Mouse (Mus musculus) ovary, postnatal 10 days (tissue): ENCODE measurements around the gene Rab3il1.

Experiments used
- DNase-seq: peaks from one replicate; pipeline ENCODE4 v3.0.0; 2022; ENCODE audit warnings: low spot score

The Rab3il1 gene

DNA sequence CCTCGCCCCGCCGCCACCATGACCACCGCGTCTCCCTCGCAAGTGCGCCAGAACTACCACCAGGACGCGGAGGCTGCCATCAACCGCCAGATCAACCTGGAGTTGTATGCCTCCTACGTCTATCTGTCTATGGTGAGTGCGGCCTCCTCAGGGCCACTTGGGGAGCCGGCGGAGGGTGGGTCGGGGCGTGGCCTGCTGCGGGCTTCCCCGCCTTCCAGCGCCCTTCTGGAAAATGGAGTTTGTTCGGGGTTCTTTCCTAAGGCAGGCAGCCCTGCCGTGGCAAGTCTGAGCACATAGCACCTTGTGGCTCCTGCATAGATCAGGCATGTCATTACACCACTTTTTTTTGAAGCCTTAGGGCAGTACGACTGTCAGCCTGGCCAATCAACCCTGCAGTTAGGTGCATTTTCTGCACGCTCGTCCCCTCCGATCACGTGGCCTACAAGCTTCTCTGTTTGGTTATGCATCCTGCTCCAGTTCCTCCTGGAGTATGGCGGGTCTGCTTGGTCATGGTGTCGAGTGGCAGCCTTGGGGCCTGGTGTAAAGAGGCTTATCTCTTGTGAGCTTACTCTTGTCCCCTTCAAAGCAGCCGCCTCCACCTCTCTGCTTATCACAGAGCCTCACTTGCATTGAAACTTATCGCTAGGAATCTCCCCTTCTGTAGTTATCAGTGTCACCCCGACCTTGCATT is 18.5 kb upstream of the Rab3il1 start:
- peak; percentile 37 for DNase-seq

GRCm38 (mm10) chr19:9984111-9985055 is 17.1 kb upstream of the Rab3il1 start:
- no peak for DNase-seq

DNA sequence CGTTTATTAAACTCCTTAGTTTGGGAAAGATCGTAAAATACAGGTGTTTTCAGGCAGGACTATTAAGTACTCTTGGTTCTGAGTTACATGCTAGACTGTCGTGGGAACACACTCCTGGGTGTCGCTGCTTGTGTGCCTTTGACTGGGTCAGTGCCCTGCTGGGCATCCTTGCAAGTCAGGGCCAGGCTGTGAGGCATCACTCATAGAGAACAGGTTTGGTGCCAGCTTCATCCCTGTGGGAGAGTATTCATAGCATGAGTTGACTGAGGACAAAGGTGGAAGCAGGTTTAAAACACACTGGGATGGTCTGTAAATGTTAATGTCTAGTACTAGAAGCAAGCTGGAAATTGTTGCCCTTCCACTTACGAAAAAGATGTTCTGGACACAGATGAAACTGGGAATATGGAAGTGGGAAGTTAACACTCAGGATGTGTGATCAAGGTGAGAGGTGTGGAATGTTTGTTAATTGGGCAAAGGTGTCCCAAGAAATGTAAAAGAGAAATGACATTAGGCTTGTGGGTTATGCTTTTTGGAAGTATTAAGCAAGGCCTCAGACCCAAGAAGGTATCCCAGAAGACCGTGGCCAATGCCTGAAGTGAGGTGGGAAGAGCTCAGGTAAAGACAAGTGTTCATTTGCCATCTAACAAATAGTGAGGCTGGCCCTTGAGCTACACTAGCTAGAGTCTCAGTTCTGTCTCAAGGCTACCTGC is 16.1 kb upstream of the Rab3il1 start:
- DNase-seq = no peak

- no peak for DNase-seq
Measured at GRCm38 (mm10) chr19:9985900-9986421, 15.5 kb upstream of the Rab3il1 start.

GRCm38 (mm10) chr19:9987192-9987591 is 14.3 kb upstream of the Rab3il1 start:
- DNase-seq = no peak

DNA sequence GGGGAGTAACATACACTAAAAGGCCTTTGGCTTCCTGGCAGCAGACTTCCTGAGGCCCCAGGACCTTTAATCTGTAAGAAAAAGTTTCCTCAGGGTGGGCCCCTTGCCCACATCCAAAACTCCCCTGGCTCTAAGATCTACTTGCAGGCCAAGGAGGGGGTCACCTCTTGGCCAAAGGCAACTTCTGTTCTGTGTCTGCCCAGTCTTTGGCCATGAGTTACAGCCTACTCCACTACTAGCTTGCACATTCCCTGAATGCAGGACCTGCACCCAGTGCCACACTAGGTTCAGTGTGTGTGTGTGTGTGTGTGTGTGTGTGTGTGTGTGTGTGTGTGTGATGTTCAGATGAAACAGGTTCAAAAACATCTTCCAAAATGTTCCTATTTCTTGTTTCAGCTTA is 13.9 kb upstream of the Rab3il1 start:
- DNase-seq = no peak

- no peak for DNase-seq
Measured at GRCm38 (mm10) chr19:9989171-9989883, 12.1 kb upstream of the Rab3il1 start.

DNA sequence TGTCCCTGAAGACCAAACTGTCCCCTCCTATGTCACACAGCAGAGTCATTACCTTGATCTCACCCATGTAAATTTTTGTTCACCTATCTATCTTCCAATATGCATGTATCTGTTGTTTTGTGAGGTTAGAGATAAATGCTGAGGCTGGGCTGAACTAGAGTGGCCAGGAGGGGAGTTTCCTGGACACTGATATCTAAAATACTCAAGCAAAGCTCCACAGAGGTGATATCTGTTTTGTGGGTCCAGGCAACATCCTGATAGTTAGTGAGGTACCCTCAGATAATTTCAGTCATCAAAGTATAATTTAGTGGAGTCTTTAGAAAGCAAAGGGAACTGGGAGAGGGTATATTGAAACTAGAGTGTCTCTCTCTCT is 11.6 kb upstream of the Rab3il1 start:
- DNase-seq = no peak

GRCm38 (mm10) chr19:9991304-9991703 is 10.2 kb upstream of the Rab3il1 start:
- peak; percentile 67 for DNase-seq

GRCm38 (mm10) chr19:9992011-9992958 is 9.2 kb upstream of the Rab3il1 start:
- no peak for DNase-seq

- peak; percentile 86 for DNase-seq
Measured at GRCm38 (mm10) chr19:9993036-9993656, 8.3 kb upstream of the Rab3il1 start.

GRCm38 (mm10) chr19:9997204-9998062 is 4.0 kb upstream of the Rab3il1 start:
- no peak for DNase-seq

DNA sequence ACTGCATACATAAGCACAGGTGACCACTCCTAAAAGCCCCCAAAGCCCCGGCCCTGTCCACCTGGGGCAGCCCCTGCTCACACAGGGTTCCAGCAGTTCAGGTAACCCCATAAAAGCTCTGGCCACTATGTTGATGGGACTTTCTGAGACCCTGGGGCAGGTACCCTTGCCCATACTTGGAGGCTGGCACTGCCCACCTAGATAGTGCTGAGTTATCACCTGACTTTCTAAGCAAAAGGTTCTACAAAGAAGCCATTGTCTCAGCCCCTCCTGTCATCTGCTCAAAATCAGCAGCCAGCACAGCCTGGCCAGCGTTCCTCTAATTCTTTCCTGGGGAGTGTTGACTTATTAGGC is 3.4 kb upstream of the Rab3il1 start:
- no peak for DNase-seq

- DNase-seq = no peak
Measured at GRCm38 (mm10) chr19:9998736-9999486, 2.6 kb upstream of the Rab3il1 start.

GRCm38 (mm10) chr19:10000330-10000729 is 1.1 kb upstream of the Rab3il1 start:
- no peak for DNase-seq

GRCm38 (mm10) chr19:10003696-10004095 is 2.2 kb downstream of the Rab3il1 start:
- DNase-seq = no peak

DNA sequence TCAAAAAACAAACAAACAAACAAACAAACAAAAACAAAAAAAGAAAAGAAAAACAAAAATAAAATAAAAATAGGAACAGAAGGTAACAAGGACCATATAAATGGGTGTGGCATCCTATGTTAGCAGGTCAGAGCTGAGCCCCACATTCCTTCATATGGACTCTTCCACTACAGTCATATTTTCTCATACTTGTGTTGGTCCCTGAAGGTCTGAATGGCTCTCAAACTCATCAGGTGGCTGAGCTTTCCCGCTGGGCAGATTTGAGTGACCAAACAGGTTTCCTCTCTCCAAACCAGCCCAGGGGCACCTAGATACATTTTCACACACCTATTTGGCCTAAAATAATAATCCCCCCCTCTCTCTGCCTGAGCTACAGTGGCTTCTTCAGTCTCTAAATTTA is 9.9 kb downstream of the Rab3il1 start:
- no peak for DNase-seq

- DNase-seq = no peak
Measured at GRCm38 (mm10) chr19:10012827-10013278, 11.4 kb downstream of the Rab3il1 start.
